Mouse (Mus musculus) liver, adult 2 months (tissue): ENCODE data around the gene Ppox. TPM values are rescaled to one million over a fixed set of nuclear protein-coding genes. Genes with fewer than 3 reads are reported as not detected.
"Not testable (repeated sequence)": the region's sequence is repeated elsewhere in the genome, so short reads cannot be mapped to it uniquely, and the experiment has no call there.

ENCODE experiments used
- DNase-seq: peaks from one replicate; pipeline ENCODE4 v3.0.0-alpha.2; 2011; ENCODE audit warnings: low read depth, low spot score; ENCODE audit errors: extremely low read depth
- H3K27ac ChIP-seq: fragments of 200-500 bp; replicated peaks from 2 replicates; pipeline ENCODE4 v1.5.1; 2012; ENCODE audit warnings: low read depth, mild to moderate bottlenecking, control low read depth, inconsistent platforms, low read length; ENCODE audit not compliant: insufficient read depth
- H3K27me3 ChIP-seq: fragments of 200-500 bp; 2 replicates; pipeline ENCODE4 v1.6.1; 2012; ENCODE audit warnings: mild to moderate bottlenecking, moderate library complexity, low read length, inconsistent platforms; ENCODE audit not compliant: control insufficient read depth, insufficient read depth
- H3K36me3 ChIP-seq: fragments of 200-500 bp; 2 replicates; pipeline ENCODE4 v1.6.1; 2012; ENCODE audit warnings: low read length, inconsistent platforms; ENCODE audit not compliant: control insufficient read depth, insufficient read depth
- H3K4me1 ChIP-seq: fragments of 200-500 bp; 2 replicates; pipeline ENCODE4 v1.6.1; 2011; ENCODE audit warnings: low read length; ENCODE audit not compliant: control insufficient read depth, insufficient read depth
- H3K4me3 ChIP-seq: fragments of 200-500 bp; 2 replicates; pipeline ENCODE4 v1.5.1; 2011; ENCODE audit warnings: low read depth, mild to moderate bottlenecking, control low read depth, low read length, moderate library complexity; ENCODE audit not compliant: insufficient read depth
- H3K79me2 ChIP-seq: fragments of 200-500 bp; 2 replicates; pipeline ENCODE4 v1.6.1; 2012; ENCODE audit warnings: inconsistent platforms, mild to moderate bottlenecking, low read length, moderate library complexity; ENCODE audit not compliant: control insufficient read depth, insufficient read depth
- H3K9ac ChIP-seq: fragments of 200-500 bp; 2 replicates; pipeline ENCODE4 v1.6.1; 2012; ENCODE audit warnings: low read depth, mild to moderate bottlenecking, control low read depth, inconsistent platforms, low read length
- CTCF ChIP-seq: fragments of 200-500 bp; IDR thresholded peaks from 2 replicates; pipeline ENCODE4 v1.5.1; 2011; ENCODE audit warnings: low read depth, low read length, control low read depth
- POLR2A ChIP-seq: fragments of 200-500 bp; IDR thresholded peaks from 2 replicates; pipeline ENCODE4 v1.6.1; 2011; ENCODE audit warnings: low read length, control low read depth; ENCODE audit not compliant: insufficient read depth; ENCODE audit errors: extremely low read depth
- WGBS: fragments of 180-500 bp; shearing (Covaris S2); methylation state at CpG from one replicate; pipeline ENCODE4 v1.1.7; 2018; 5-methylcytosine and 5-hydroxymethylcytosine counted together
- polyA plus RNA-seq: library from polyadenylated mRNA; depleted of rRNA; stranded (reverse); fragments of >200 nt; gene quantifications from 2 replicates; pipeline ENCODE4 v1.2.3, GENCODE M21; 2012
- total RNA-seq: library from RNA; depleted of rRNA; stranded (reverse); fragments of >200 nt; gene quantifications from 2 replicates; pipeline ENCODE4 v1.2.3, GENCODE M21; 2014

Gene Ppox
- total and polyA plus RNA-seq, 2 experiments, result 11.0 to 31.2 TPM

- TF ChIP-seq CTCF (no peak), POLR2A (no peak)
- WGBS, result 37% methylated on average over 2 of the region's 2 CpGs
- Histone ChIP-seq H3K79me2 (peaks cover 7% of the 10 kb centered on the region; the same call in 1 of the 2 replicates), H3K27me3 (no peaks in the 10 kb centered on the region), H3K4me1 (peaks cover 5% of the 10 kb centered on the region), H3K9ac (no peak overlapping the region), H3K4me3 (no peak overlapping the region), H3K36me3 (no peaks in the 10 kb centered on the region), H3K27ac (no peak overlapping the region)
- no peak for DNase-seq
These were observed 44.6 kb upstream of the Ppox start for GRCm38 (mm10) chr1:171325571-171325970.

- H3K9ac ChIP-seq, result no peak overlapping the region
- 95% methylated on average over 1 of the region's 1 CpGs for WGBS
- H3K27me3 ChIP-seq, result no peaks in the 10 kb centered on the region
- H3K79me2 ChIP-seq, result no peaks in the 10 kb centered on the region
- H3K4me3 ChIP-seq, result no peak overlapping the region
- no peak overlapping the region for H3K27ac ChIP-seq
- DNase-seq, result no peak
- no peaks in the 10 kb centered on the region for H3K36me3 ChIP-seq
- no peaks in the 10 kb centered on the region for H3K4me1 ChIP-seq
- TF ChIP-seq POLR2A (no peak), CTCF (0 out of 2 replicates have a peak, but pooled peaks have one; percentile 4)
These were observed 41.0 kb upstream of the Ppox start for GRCm38 (mm10) chr1:171322012-171322411.

GRCm38 (mm10) chr1:171321415-171321814 lies 40.4 kb upstream of the Ppox start:
- TF ChIP-seq CTCF (peak; percentile 11; the same call in 1 of the 2 replicates), POLR2A (no peak)
- H3K36me3 ChIP-seq, result no peaks in the 10 kb centered on the region
- no peaks in the 10 kb centered on the region for H3K27me3 ChIP-seq
- no peak overlapping the region for H3K9ac ChIP-seq
- no peak overlapping the region for H3K27ac ChIP-seq
- no peaks in the 10 kb centered on the region for H3K79me2 ChIP-seq
- DNase-seq, result no peak
- no peaks in the 10 kb centered on the region for H3K4me1 ChIP-seq
- H3K4me3 ChIP-seq, result no peak overlapping the region

GRCm38 (mm10) chr1:171320151-171320550 lies 39.2 kb upstream of the Ppox start:
- H3K4me3 ChIP-seq, result no peak overlapping the region
- H3K79me2 ChIP-seq, result no peaks in the 10 kb centered on the region
- H3K27me3 ChIP-seq, result no peaks in the 10 kb centered on the region

GRCm38 (mm10) chr1:171319748-171320147 lies 38.8 kb upstream of the Ppox start:
- Histone ChIP-seq H3K79me2 (no peaks in the 10 kb centered on the region), H3K36me3 (no peaks in the 10 kb centered on the region), H3K9ac (no peak overlapping the region), H3K27ac (no peak overlapping the region), H3K4me3 (no peak overlapping the region), H3K4me1 (no peaks in the 10 kb centered on the region), H3K27me3 (no peaks in the 10 kb centered on the region)
- no peak for DNase-seq
- WGBS, result 27% methylated on average over 7 of the region's 7 CpGs
- no peak for TF ChIP-seq POLR2A

More at GRCm38 (mm10) chr1:171320151-171320550, 39.2 kb upstream of the Ppox start:
- Histone ChIP-seq H3K9ac (no peak overlapping the region), H3K4me1 (no peaks in the 10 kb centered on the region), H3K36me3 (no peaks in the 10 kb centered on the region), H3K27ac (no peak overlapping the region)
- WGBS, result 24% methylated on average over 5 of the region's 5 CpGs
- DNase-seq, result no peak
- TF ChIP-seq POLR2A, result no peak
- TF ChIP-seq CTCF, result no peak

- H3K9ac ChIP-seq, result no peak overlapping the region
- no peaks in the 10 kb centered on the region for H3K4me1 ChIP-seq
- no peaks in the 10 kb centered on the region for H3K79me2 ChIP-seq
- H3K36me3 ChIP-seq, result no peaks in the 10 kb centered on the region
- H3K4me3 ChIP-seq, result no peak overlapping the region
- TF ChIP-seq CTCF (no peak), POLR2A (no peak)
- DNase-seq, result no peak
- 45% methylated on average over 2 of the region's 2 CpGs for WGBS
- H3K27ac ChIP-seq, result no peak overlapping the region
- no peaks in the 10 kb centered on the region for H3K27me3 ChIP-seq
These were observed 28.3 kb upstream of the Ppox start for GRCm38 (mm10) chr1:171309321-171309720.

- 70% methylated on average over 5 of the region's 5 CpGs for WGBS
- H3K27me3 ChIP-seq, H3K36me3 ChIP-seq, DNase-seq, H3K4me3 ChIP-seq, H3K79me2 ChIP-seq, H3K27ac ChIP-seq, H3K4me1 ChIP-seq, H3K9ac ChIP-seq: not testable (repeated sequence)
These were observed 25.2 kb upstream of the Ppox start for GRCm38 (mm10) chr1:171306157-171306556.
